In the genomic region with DNA sequence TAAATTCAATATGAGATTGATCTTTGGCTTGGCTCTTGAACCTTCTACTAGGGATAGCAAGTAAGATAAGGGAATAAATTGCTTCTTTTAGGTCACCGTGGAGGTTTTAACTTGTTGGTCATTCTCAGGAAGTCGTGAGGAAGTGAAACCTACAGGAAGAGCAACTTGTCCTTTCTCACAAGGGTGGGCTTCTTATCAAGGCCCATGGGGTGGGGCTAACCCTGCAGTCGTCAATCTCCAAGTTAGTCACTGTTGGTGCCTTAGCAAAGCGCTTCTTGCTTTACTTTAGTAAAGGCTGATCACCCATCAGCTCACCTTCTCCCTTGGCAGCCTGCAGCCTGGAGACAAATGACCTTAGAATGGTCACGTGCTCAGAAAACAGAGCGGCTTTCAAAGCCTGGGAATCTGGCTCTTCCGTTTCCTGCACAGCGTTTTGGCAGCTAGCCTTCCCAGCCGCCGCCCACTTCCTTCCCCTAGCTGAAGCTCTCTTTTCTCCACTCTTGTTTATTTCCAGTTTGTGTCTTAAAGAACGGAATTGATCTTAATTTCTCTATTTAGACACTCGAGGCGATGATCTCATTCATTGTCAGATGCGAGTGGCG, we compare ENCODE assay signal across 8 mouse cellular contexts.
DNase-seq lines count a peak whose midpoint lies in the region; ATAC-seq and TF ChIP-seq lines count a peak whose summit lies in the region.

No protein-coding gene starts in this region.

- no peak for TF ChIP-seq EP300 in liver, postnatal 0 days (IDR thresholded peaks at IDR 0.05; ENCODE audit: low read depth)

- peak overlapping the region; percentile 50 for H3K4me2 ChIP-seq in liver, postnatal 0 days (ENCODE audit: low read depth, low read length)

- DNase-seq in CD4-positive helper T cell, adult 2 months (ENCODE audit: low read depth, low spot score): peak; percentile 39
- DNase-seq in heart, postnatal 25 days (ENCODE audit: low spot score): peak; percentile 70
- DNase-seq in layer of hippocampus, adult 18-20 months (ENCODE audit: low spot score in 2 of 2): peak; percentile 41 to 66
- DNase-seq in liver, postnatal 0 days: peak; percentile 37
- peak; percentile 62 to 66 for DNase-seq in right cerebral cortex, postnatal 36 days (ENCODE audit: low spot score in 2 of 2)
- DNase-seq in adipocyte (ENCODE audit: low spot score): no peak

- WGBS in liver, postnatal 0 days (ENCODE audit: insufficient replicate concordance): 37% methylated on average over 15 of the region's 15 CpGs

- H3K27ac ChIP-seq in liver, postnatal 0 days (ENCODE audit: low read depth): peak overlapping the region; percentile 46

- no peaks in the 10 kb centered on the region for H3K9me3 ChIP-seq in liver, postnatal 0 days (ENCODE audit: low read length)

- intact Hi-C loops in heart, postnatal 25 days (cut with DNase I): loop anchor here (2.0 kb wide), 2 partner anchors 37 to 255 kb away; no protein-coding TSS in a partner anchor

- H3K36me3 ChIP-seq in liver, postnatal 0 days (replicated peaks; ENCODE audit: insufficient read depth, low read length): no peaks in the 10 kb centered on the region

- 0 out of 2 replicates have a peak, but pooled peaks cover 3% of the 10 kb centered on the region for H3K4me1 ChIP-seq in liver, postnatal 0 days (ENCODE audit: insufficient read depth)

- H3K9ac ChIP-seq in liver, postnatal 0 days (replicated peaks): no peak overlapping the region

- TF ChIP-seq CTCF in liver, postnatal 0 days (IDR thresholded peaks at IDR 0.05; ENCODE audit: low read depth): no peak

- ATAC-seq in activated CD4-positive, CD25-positive, alpha-beta regulatory T cell, adult 4 months: peak; percentile 47
- peak; percentile 82 for ATAC-seq in frontal cortex, adult (ENCODE audit: low TSS enrichment)
- ATAC-seq in liver, postnatal 0 days: peak; percentile 50

- no peak overlapping the region for H3K4me3 ChIP-seq in liver, postnatal 0 days (ENCODE audit: low read depth, low read length)

- H3K27me3 ChIP-seq in liver, postnatal 0 days (ENCODE audit: insufficient read depth, low read length): no peaks in the 10 kb centered on the region
